Mouse (Mus musculus): ENCODE results near the gene Ggta1.

DNA sequence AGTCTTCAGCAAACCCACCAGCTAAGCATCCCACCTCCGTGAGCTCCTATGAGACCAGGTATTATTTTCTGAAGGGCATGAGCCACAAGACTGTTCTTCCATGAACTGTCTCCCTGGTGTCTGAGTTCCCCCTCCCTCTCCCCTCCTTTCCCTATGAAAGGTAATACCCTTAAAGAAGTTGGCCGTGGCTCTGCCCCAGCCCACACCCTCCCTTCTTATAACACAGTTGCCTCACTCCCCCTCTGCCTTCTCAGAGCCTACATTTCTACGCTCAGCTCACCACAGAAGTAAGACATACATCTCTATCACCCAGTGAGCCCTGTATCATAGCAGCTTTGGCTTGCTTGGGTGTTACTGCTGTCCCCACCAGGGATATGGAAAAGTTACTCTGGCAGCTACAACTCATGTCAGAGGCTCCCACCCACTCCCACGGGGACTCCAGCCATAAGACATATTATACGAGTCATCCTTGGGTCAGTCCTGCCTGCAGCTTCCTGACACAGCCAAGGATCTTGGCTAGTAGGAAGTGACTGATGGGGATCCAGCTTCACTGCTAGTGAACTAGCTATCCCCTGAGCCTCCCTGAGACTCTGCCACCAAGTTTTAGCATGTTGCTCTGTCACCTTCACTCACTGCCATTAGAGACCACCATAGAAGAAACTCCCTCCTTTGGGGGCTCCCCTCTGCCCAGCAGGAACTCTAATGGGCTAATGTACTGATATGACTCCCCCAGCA lies 33.4 kb upstream of the Ggta1 start:
- TF ChIP-seq CTCF (IDR thresholded peaks at IDR 0.05; ENCODE audit: extremely low read depth, insufficient read depth, low read length), result no peak
- TF ChIP-seq POLR2A (IDR thresholded peaks at IDR 0.05; ENCODE audit: extremely low read depth, insufficient read depth, low read length), result no peak
